ENCODE assay signal across 20 mouse cellular contexts in the genomic region with DNA sequence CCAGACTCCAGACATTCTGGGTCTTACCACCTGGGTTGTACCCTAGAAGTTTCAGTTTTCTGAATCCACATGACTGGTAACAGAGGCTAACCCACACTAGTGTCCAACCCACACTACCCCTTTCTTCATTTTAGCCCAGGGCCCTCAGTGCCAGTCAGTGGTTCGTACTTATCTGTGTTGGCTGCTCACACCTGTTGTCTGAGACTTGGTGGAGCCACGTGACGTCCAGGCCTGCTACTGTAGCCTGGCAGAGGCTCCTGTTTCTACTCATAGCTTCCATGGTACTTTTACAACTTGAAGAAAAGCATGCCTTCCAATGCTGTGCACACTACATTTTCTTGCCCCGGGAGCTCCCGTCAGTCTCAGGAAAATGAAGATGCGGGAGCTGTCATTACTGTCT. TPM values are rescaled to one million over a fixed set of nuclear protein-coding genes. Genes with fewer than 3 reads are reported as not detected.
DNase-seq lines count a peak whose midpoint lies in the region; ATAC-seq and TF ChIP-seq lines count a peak whose summit lies in the region.
"Had no signal": no experiment of that assay in that cellular context is flagged by ENCODE, and none has a peak within 500 bp of the region (broad histone marks: within the 10 kb centered on the region; RNA-seq: fewer than 3 reads in every experiment).

No protein-coding gene starts in this region.

- H3K9me3 ChIP-seq in liver, embryonic 15.5 days (replicated peaks): no peaks in the 10 kb centered on the region
- H3K9me3 ChIP-seq in stomach, postnatal 0 days (ENCODE audit: control insufficient read depth, low read length): no peaks in the 10 kb centered on the region
- H3K9me3 ChIP-seq: heart, embryonic 15.5 days; hindbrain, embryonic 10.5 days; limb, embryonic 10.5 days; midbrain, embryonic 15.5 days; stomach, embryonic 15.5 days had no signal

- peaks cover 39% of the 10 kb centered on the region for H3K4me1 ChIP-seq in cortical plate, adult 2 months (ENCODE audit: control insufficient read depth, insufficient read depth, low read length)
- peaks cover 69% of the 10 kb centered on the region for H3K4me1 ChIP-seq in liver, embryonic 15.5 days (replicated peaks)
- H3K4me1 ChIP-seq in stomach, postnatal 0 days (replicated peaks; ENCODE audit: control insufficient read depth, insufficient read depth): peaks cover 6% of the 10 kb centered on the region; the same call in 1 of the 2 replicates

- H3K27ac ChIP-seq in layer of hippocampus, adult 2 months: peak overlapping the region; percentile 80
- peak overlapping the region; percentile 33; the same call in 1 of the 2 replicates for H3K27ac ChIP-seq in cortical plate, adult 2 months (ENCODE audit: insufficient read depth, low read length)
- H3K27ac ChIP-seq in liver, embryonic 15.5 days (replicated peaks): peak overlapping the region; percentile 24; the same call in 1 of the 2 replicates
- H3K27ac ChIP-seq in stomach, postnatal 0 days (replicated peaks): peak overlapping the region; percentile 69
- H3K27ac ChIP-seq: heart, adult 2 months; heart, embryonic 15.5 days; hindbrain, embryonic 10.5 days; limb, embryonic 10.5 days; midbrain, embryonic 15.5 days had no signal

- WGBS in liver, embryonic 15.5 days (ENCODE audit: insufficient replicate concordance): 46% methylated on average over 6 of the region's 6 CpGs
- WGBS in stomach, postnatal 0 days: 78% methylated on average over 6 of the region's 6 CpGs

- H3K27me3 ChIP-seq in liver, embryonic 15.5 days: no peaks in the 10 kb centered on the region
- no peaks in the 10 kb centered on the region for H3K27me3 ChIP-seq in stomach, postnatal 0 days (ENCODE audit: control insufficient read depth, insufficient read depth, low read length)
- H3K27me3 ChIP-seq: heart, embryonic 15.5 days; midbrain, embryonic 15.5 days; stomach, embryonic 15.5 days had no signal

- peak overlapping the region; percentile 10; the same call in 1 of the 2 replicates for H3K4me2 ChIP-seq in liver, embryonic 15.5 days
- no peak overlapping the region for H3K4me2 ChIP-seq in stomach, postnatal 0 days (replicated peaks; ENCODE audit: low read depth)
- H3K4me2 ChIP-seq: heart, embryonic 15.5 days; lung, embryonic 14.5 days; midbrain, embryonic 15.5 days; stomach, embryonic 15.5 days had no signal

- no peak for TF ChIP-seq CTCF in layer of hippocampus, adult 2 months (conservative IDR thresholded peaks at IDR 0.05)
- no peak for TF ChIP-seq CTCF in cortical plate, adult 2 months (IDR thresholded peaks at IDR 0.05; ENCODE audit: extremely low read depth, insufficient read depth, low read length)
- TF ChIP-seq CTCF in stomach, postnatal 0 days (IDR thresholded peaks at IDR 0.05; ENCODE audit: low read depth): no peak

- no peak for DNase-seq in layer of hippocampus, adult 2 months (ENCODE audit: low spot score in 2 of 2)
- no peak for DNase-seq in layer of hippocampus, adult 8-10 months (ENCODE audit: low spot score in 2 of 2)
- DNase-seq in stomach, postnatal 0 days (ENCODE audit: low spot score): no peak
- no peak for DNase-seq in heart, postnatal 25 days (ENCODE audit: low spot score)
- DNase-seq in urinary bladder, postnatal 4 days (ENCODE audit: low spot score in 2 of 2): no peak
- DNase-seq: B cell, adult 2 months; cerebellum, adult 9-10 months; heart, adult 2 months; kidney, adult 8-10 months; kidney, postnatal 4 days; layer of hippocampus, postnatal 36 days; lung, embryonic 14.5 days; thymus, postnatal 25 days had no signal

- ATAC-seq in liver, embryonic 15.5 days (ENCODE audit: insufficient read depth): peak; percentile 38; the same call in 1 of the 2 replicates
- ATAC-seq in stomach, postnatal 0 days (ENCODE audit: low FRiP score, low TSS enrichment): no peak
- ATAC-seq: midbrain, embryonic 15.5 days had no signal

- no peak overlapping the region for H3K4me3 ChIP-seq in layer of hippocampus, adult 2 months
- H3K4me3 ChIP-seq in cortical plate, adult 2 months (ENCODE audit: insufficient read depth, low read length): no peak overlapping the region
- H3K4me3 ChIP-seq in liver, embryonic 15.5 days (replicated peaks): no peak overlapping the region
- no peak overlapping the region for H3K4me3 ChIP-seq in stomach, postnatal 0 days (ENCODE audit: low read depth, low read length)
- H3K4me3 ChIP-seq: heart, adult 2 months; heart, embryonic 15.5 days; hindbrain, embryonic 10.5 days; limb, embryonic 10.5 days; midbrain, embryonic 15.5 days; stomach, embryonic 15.5 days had no signal

- no peak for TF ChIP-seq POLR2A in cortical plate, adult 2 months (IDR thresholded peaks at IDR 0.05; ENCODE audit: extremely low read depth, insufficient read depth, low read length)

- no peak overlapping the region for H3K9ac ChIP-seq in liver, embryonic 15.5 days
- H3K9ac ChIP-seq in stomach, postnatal 0 days (ENCODE audit: low read length): no peak overlapping the region
- H3K9ac ChIP-seq: heart, embryonic 15.5 days; lung, embryonic 14.5 days; midbrain, embryonic 15.5 days; stomach, embryonic 15.5 days had no signal

- H3K36me3 ChIP-seq in liver, embryonic 15.5 days (replicated peaks): peaks cover 8% of the 10 kb centered on the region; the same call in 1 of the 2 replicates
- H3K36me3 ChIP-seq in stomach, postnatal 0 days (ENCODE audit: control insufficient read depth, insufficient read depth, low read length): no peaks in the 10 kb centered on the region
- H3K36me3 ChIP-seq: heart, embryonic 15.5 days; midbrain, embryonic 15.5 days; stomach, embryonic 15.5 days had no signal

- intact Hi-C loops in heart, postnatal 25 days (cut with DNase I): no loop called here

- TF ChIP-seq EP300 in stomach, postnatal 0 days (optimal IDR thresholded peaks at IDR 0.05): no peak

RNA-seq across cellular contexts. Expression of gene Abhd2, which starts 14.2 kb away (rescaled TPM):
- 10 to 100 TPM; 69.6 to 70.8 TPM for total RNA-seq in layer of hippocampus, adult 2 months (2021)
- 10 to 100 TPM; 66.3 to 80.7 (median 73.3) TPM for total RNA-seq in layer of hippocampus, adult 8-10 months (2022)
- 43.1 and 43.5 TPM in 2 replicates for polyA plus RNA-seq in cortical plate, adult 2 months (2012; rRNA removed)
- 11.4 TPM in 2 replicates for polyA plus RNA-seq in liver, embryonic 15.5 days (2015; fragmentation: Nextera tagmentation; extraction: Ambion mirVana)
- polyA plus RNA-seq in stomach, postnatal 0 days (2015; fragmentation: Nextera tagmentation; extraction: Ambion mirVana): 24.6 and 27.5 TPM in 2 replicates
- total RNA-seq in heart, postnatal 25 days (2021): 10 to 100 TPM; 30.4 to 41.5 TPM

Comparison
In these comparisons a context has a peak if more than half of its experiments do, and no peak if none do; other contexts are left out.
1. H3K27ac ChIP-seq: peak in every context shown above with its lines; median percentile 80 in layer of hippocampus, adult 2 months; 69 in stomach, postnatal 0 days; 33 in cortical plate, adult 2 months; 24 in liver, embryonic 15.5 days.